Comparison of ENCODE assay signal across 22 mouse cellular contexts in genomic region chr6:49173674-49174073, GRCm38 (mm10). TPM values are rescaled to one million over a fixed set of nuclear protein-coding genes. Genes with fewer than 3 reads are reported as not detected.
A peak's percentile ranks its signal among the peaks of the same experiment; 100 is the strongest.
DNase-seq lines count a peak whose midpoint lies in the region; ATAC-seq and TF ChIP-seq lines count a peak whose summit lies in the region.
"Had no signal": no experiment of that assay in that cellular context is flagged by ENCODE, and none has a peak within 500 bp of the region (broad histone marks: within the 10 kb centered on the region; RNA-seq: fewer than 3 reads in every experiment).

No protein-coding gene starts in this region.

- intact Hi-C loops in gastrocnemius, postnatal 14 days (cut with DNase I; ENCODE audit: low total_unique reads), result no loop called here

- no peaks in the 10 kb centered on the region for H3K27me3 ChIP-seq in kidney, embryonic 15.5 days
- no peaks in the 10 kb centered on the region for H3K27me3 ChIP-seq in intestine, postnatal 0 days (replicated peaks; ENCODE audit: control insufficient read depth, insufficient read depth, low read length)
- H3K27me3 ChIP-seq: heart, embryonic 13.5 days; hindbrain, embryonic 13.5 days had no signal

- H3K9me3 ChIP-seq in kidney, embryonic 15.5 days (replicated peaks), result no peaks in the 10 kb centered on the region
- no peaks in the 10 kb centered on the region for H3K9me3 ChIP-seq in intestine, postnatal 0 days (ENCODE audit: control insufficient read depth)
- H3K9me3 ChIP-seq: heart, embryonic 13.5 days; hindbrain, embryonic 13.5 days; limb, embryonic 10.5 days had no signal

- WGBS in kidney, embryonic 15.5 days, result 72% methylated on average over 4 of the region's 4 CpGs
- 32% methylated on average over 4 of the region's 4 CpGs for WGBS in intestine, postnatal 0 days

- H3K4me2 ChIP-seq in kidney, embryonic 15.5 days, result no peak overlapping the region
- no peak overlapping the region for H3K4me2 ChIP-seq in intestine, postnatal 0 days (replicated peaks; ENCODE audit: low read depth)
- H3K4me2 ChIP-seq: heart, embryonic 13.5 days; hindbrain, embryonic 13.5 days; midbrain, embryonic 11.5 days had no signal

- no peak overlapping the region for H3K9ac ChIP-seq in kidney, embryonic 15.5 days
- H3K9ac ChIP-seq in intestine, postnatal 0 days (ENCODE audit: low read depth, low read length), result no peak overlapping the region
- H3K9ac ChIP-seq: heart, embryonic 13.5 days; hindbrain, embryonic 13.5 days had no signal

- peaks cover 15% of the 10 kb centered on the region for H3K4me1 ChIP-seq in kidney, embryonic 15.5 days
- peaks cover 6% of the 10 kb centered on the region for H3K4me1 ChIP-seq in intestine, postnatal 0 days (replicated peaks; ENCODE audit: control insufficient read depth, insufficient read depth, low read length)

- 0 out of 2 replicates have a peak, but pooled peaks have one; percentile 18 for ATAC-seq in kidney, embryonic 15.5 days (replicated peaks; ENCODE audit: low FRiP score)
- peak; percentile 47; the same call in 1 of the 2 replicates for ATAC-seq in intestine, postnatal 0 days
- ATAC-seq: activated CD4-positive, CD25-positive, alpha-beta regulatory T cell, adult 4 months had no signal

- H3K36me3 ChIP-seq in kidney, embryonic 15.5 days, result no peaks in the 10 kb centered on the region
- H3K36me3 ChIP-seq in intestine, postnatal 0 days (ENCODE audit: control insufficient read depth, insufficient read depth), result no peaks in the 10 kb centered on the region
- H3K36me3 ChIP-seq: heart, embryonic 13.5 days; hindbrain, embryonic 13.5 days; limb, embryonic 10.5 days had no signal

- H3K4me3 ChIP-seq in kidney, embryonic 15.5 days (replicated peaks), result no peak overlapping the region
- H3K4me3 ChIP-seq in intestine, postnatal 0 days (ENCODE audit: low read depth, low read length), result no peak overlapping the region
- H3K4me3 ChIP-seq: gastrocnemius, adult 2 months; heart, embryonic 13.5 days; hindbrain, embryonic 13.5 days; limb, embryonic 10.5 days had no signal

- no peak for DNase-seq in kidney, adult 9 months
- peak; percentile 27 for DNase-seq in 3T3-L1 (ENCODE audit: low read depth, low spot score)
- peak; percentile 90 for DNase-seq in ZHBTc4 (ENCODE audit: low read depth, low spot score)
- DNase-seq in left cerebral cortex, adult 9 months (ENCODE audit: low spot score in 2 of 2), result no peak
- DNase-seq in gastrocnemius, postnatal 14 days, result no peak
- DNase-seq: cerebellum, adult 18-20 months; cerebellum, postnatal 25 days; embryo, embryonic 11 days; gastrocnemius, adult 2 months; kidney, adult 11 months; kidney, postnatal 14 days; lung, adult 18-20 months; thymus, postnatal 25 days had no signal

- H3K27ac ChIP-seq in kidney, embryonic 15.5 days, result peak overlapping the region; percentile 54
- peak overlapping the region; percentile 21; the same call in 1 of the 2 replicates for H3K27ac ChIP-seq in intestine, postnatal 0 days (ENCODE audit: low read depth, low read length)
- H3K27ac ChIP-seq: gastrocnemius, adult 2 months; heart, embryonic 13.5 days; hindbrain, embryonic 13.5 days; limb, embryonic 10.5 days; macrophage had no signal

- TF ChIP-seq CTCF in intestine, postnatal 0 days (IDR thresholded peaks at IDR 0.05; ENCODE audit: low read depth), result no peak

RNA-seq across cellular contexts. Expression of gene Igf2bp3, which starts 41.1 kb away (rescaled TPM):
- polyA plus RNA-seq in kidney, embryonic 15.5 days (2015; fragmentation: Nextera tagmentation; extraction: Ambion mirVana), result 46.2 and 49.7 TPM in 2 replicates
- 54.7 and 56.3 TPM in 2 replicates for polyA plus RNA-seq in intestine, postnatal 0 days (2015; fragmentation: Nextera tagmentation; extraction: Ambion mirVana)
- 1 to 10 TPM in 1 of 2 experiments, under 1 TPM in 1; 0.86 to 1.1 TPM for total RNA-seq in gastrocnemius, postnatal 14 days (2021)
- total RNA-seq: left cerebral cortex, adult 18-20 months had no signal

Comparison
In these comparisons a context has a peak if more than half of its experiments do, and no peak if none do; other contexts are left out.
1. DNase-seq: peak in 3T3-L1 (single experiment) and ZHBTc4 (single experiment); none in kidney, adult 9 months (single experiment), left cerebral cortex, adult 9 months (0 of 2) and gastrocnemius, postnatal 14 days (single experiment).